Mouse (Mus musculus) liver, adult 2 months (tissue): ENCODE results near the gene Gm4869.

Experiments used
- CTCF ChIP-seq: fragments of 200-500 bp; IDR thresholded peaks from 2 replicates; pipeline ENCODE4 v1.5.1; 2011; ENCODE audit warnings: low read depth, low read length, control low read depth
- POLR2A ChIP-seq: fragments of 200-500 bp; IDR thresholded peaks from 2 replicates; pipeline ENCODE4 v1.6.1; 2011; ENCODE audit warnings: low read length, control low read depth; ENCODE audit not compliant: insufficient read depth; ENCODE audit errors: extremely low read depth

DNA sequence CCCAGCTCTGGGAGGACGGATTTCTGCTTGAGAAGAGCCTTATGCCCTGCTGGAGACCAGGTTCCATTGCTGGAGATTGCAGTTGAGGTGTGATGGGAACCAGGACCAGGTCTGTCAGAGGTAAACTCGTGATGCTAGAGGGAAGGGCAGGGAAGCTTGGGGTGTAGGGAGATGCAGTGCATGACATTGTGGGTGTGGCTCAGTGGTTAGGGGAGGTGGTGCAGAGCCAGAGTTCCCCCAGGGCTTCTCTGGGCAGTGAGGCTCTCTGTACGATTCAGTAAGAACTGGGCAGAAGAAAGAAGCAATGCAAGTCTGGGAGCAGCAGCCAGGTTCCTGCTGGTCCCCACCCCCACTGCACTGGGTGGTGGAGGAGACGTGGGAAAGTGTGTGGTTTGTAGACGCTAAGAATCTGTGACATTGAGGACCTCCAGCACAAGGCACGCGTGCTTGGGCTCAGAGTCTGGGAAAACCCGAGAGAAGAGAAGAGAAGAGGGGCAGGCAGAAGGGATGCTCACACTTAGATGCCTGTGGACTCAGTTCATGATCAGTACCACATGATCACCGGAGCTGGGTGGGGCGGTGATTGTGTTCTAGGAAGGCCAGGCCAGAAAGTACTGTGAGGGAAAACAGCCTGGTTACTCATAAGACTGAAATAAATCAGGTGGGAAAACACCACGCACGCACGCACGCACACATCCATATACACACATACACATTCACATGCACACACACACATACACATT, 62.2 kb downstream of the Gm4869 start:
- no peak for TF ChIP-seq POLR2A
- no peak for TF ChIP-seq CTCF
